Mouse (Mus musculus): ENCODE data around the gene Plekha6.

The Plekha6 gene

DNA sequence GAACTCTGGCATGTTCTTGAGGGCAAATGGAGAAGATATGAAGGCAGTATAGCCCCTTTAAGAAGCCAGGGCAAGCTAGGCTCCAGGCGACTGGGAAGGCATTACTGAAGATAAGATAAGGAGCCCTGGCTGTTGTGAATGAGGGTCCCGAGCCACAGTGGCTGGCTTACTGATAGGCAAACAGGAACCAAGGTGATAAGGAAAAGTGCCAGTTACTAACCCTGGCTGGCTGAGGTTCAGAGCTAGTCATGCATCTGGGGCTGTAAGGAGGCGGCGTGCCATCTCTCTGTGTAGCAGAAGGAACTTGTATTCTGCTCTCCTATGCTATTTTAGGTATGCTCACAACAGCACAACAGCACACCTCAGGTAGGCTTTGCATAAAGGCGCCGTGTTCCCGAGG lies 80.7 kb downstream of the Plekha6 start:
- no peak for DNase-seq (ENCODE audit: low read depth, low spot score)

DNA sequence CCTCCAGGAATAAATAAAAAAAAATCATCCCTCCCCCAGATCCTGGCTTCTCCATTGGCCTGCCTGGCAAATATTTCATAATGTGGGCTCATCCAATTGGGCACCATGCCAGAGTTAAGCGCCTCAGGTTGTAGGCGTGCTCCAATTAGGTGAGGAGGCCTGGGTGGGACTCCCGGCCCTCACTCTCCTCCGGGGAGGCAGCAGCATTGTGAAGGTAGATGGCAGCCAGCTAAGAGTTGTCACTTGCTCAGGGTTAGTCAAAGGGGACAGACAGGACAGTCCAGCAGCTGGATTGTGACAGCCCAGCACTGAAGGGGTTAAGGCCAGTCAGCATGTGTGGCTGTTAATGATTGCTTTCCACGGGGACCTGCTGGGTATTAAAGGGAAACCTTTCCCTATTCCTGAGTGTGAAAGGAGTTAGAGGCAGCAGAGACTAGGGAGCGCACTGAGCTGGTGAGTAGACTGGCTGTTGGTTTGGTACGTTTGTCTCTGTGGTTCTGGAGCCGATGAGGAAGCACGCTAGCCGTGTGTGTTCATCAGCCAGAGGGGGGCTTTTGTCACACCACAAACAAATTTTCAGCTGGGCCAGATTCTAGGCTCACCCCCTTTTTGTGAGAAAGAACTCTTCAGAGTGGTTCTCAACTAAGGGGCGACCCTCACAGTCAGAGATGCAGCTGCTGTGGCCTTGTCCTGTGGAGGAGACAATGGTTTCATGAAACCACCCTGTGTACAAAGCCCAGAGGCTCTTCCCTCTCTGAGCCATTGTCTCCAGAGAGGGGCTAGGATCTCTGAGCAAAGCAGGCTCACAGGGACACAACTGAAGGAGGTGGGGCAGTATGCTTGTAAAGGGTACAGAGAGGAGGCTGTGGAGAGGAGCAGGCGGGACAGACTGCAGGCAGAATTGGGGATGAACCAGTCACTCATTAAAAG lies 81.9 kb downstream of the Plekha6 start:
- peak; percentile 17 for DNase-seq (ENCODE audit: low read depth, low spot score)

DNA sequence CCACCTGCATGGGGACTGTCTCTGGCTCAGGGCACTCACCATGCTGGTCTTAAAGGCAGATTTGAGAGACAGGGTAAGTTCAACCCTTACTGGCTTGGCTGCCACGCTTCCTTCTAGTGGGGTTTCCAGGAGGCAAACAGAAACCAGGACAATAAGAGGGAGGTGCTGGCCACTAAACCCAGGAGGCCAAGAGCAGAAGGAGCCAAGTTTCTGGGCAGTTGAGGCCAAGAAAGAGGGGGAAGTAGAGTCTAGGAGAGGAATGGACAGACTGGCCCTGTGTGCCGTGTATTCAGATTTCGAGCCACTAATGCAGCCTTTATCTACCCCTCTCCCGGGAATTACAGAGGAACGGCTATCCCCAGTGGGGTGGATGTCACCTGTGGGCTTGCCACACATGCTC lies 83.2 kb downstream of the Plekha6 start:
- DNase-seq (ENCODE audit: low read depth, low spot score) = no peak

DNA sequence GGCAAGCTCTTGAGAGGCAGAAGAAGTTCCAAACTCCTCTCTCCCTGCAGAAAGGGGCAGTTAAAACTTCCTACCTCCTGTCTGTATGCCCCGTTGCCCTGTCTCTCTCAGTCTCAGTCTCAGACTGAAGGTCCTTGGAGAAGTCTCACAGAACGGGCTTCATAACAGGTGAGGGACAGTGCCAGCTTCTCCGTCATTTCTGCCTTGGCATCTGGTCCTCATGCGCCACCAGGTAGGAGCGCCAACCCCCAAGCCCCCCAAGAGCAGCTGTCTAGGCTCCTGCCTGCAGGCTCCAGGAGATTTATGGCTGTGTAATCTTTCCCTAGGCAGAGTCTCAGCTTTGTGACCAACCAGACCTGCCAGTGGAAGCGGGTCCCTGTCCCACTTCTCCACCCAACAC lies 86.8 kb downstream of the Plekha6 start:
- DNase-seq (ENCODE audit: low read depth, low spot score) = no peak

DNA sequence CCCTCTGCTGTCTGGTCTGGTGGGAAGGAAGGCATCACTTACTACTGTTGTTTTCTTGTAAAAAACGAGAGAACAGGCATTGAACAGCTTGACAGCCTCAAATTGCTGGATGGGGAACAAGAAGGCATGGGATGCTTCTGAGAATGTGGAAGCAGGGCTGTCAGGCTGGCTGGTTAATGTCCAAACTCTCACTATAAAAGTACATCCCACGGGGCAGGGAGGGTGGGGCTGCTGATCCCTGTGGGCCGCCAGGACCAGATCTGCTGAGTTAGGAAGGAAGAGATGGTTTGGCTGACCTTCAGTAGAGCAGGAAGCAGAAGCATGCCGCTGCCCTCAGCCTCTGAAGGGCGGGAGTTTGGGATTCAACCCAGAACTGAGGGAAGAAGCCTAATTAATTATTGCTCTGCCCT lies 87.6 kb downstream of the Plekha6 start:
- DNase-seq (ENCODE audit: low read depth, low spot score) = no peak

DNA sequence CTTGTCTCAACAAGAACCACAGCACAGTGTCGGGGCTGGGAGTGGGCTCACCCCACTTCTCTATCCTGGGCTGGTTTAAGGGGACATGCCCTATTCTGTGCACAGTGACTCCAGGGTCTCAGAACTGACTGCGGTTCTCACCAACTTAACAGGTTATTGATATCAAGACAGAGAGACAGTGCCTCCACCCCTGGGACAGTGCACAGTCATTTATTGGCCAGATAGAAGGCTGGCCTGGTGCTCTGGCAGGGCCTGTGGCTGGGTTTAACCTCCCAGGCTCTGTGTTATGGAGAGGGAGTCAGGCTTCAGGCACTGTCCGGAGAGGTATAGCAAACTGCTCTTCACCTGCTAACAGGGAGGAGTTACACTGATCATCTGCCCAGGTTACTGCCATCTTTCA lies 88.2 kb downstream of the Plekha6 start:
- no peak for DNase-seq (ENCODE audit: low read depth, low spot score)

DNA sequence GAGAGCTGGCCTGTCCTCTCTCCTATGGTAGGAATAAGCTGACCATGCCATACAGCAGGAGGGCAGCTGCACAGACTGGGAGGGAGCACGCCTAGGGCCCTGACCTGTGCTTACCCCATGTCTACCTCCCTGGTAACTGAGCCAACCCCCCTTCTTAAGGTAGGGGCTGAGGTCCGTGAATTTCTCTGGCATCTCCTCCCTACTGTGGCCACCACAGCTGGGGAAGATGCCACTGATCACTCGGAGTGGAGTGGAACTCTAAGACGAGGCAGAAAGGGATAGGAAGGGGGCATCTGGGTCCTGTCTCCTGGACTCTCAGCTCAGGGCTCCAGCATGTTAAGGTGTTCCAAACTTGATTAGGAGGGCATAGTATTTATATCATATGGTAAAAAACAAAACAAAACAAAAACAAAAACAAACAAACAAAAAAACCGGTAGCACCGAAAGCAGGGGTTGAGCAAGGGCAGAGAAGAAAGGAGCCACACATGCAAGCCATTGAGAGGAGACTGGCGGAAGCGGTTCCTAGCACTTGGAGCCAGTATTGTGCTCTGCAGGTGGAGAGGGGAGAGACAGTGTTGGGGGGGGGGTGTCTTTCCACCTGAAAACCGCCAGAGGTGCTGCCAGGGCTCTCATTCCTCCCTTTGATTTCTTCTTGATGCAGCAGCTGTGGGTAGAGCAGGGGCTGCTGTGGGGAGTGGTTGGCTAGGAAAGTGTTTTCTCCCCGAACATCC lies 89.0 kb downstream of the Plekha6 start:
- DNase-seq (ENCODE audit: low read depth, low spot score) = peak; percentile 16

DNA sequence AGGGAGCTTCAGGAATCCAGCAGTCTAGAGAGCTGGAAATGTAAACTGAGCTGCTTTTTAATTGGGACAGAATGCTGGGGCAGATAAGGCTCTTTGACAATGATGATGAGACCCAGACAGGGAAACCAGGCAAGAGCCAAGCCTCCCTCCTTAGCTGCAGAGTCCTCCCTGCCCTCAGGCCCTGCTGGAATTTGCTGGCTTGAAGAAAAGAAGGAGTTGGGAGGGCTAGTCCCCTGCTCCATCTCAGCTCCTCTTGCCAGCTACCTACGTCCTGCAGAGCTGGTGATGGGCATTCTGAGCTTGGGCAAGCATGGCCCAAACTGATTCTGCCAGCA lies 89.5 kb downstream of the Plekha6 start:
- DNase-seq (ENCODE audit: low read depth, low spot score) = no peak

DNA sequence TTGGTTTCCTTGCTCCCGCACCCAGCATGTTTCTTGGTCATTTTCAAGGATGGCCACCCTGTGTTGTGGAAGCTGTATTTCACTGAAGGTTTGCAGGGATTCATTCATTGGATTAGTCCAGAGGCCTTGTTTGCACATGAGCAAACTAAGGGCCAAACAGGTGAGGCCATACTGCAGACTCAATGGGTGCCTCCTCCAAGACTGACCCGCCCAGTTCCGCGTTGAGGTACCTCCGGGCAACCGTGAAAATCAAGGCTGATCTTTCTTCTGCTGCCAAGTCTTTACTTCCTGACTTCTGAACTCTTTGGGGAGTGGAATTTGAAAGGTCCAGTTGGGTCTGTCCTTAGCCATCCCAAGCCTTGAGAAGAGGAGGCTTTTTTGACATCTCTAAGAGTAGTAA lies 90.2 kb downstream of the Plekha6 start:
- DNase-seq (ENCODE audit: low read depth, low spot score) = no peak

DNA sequence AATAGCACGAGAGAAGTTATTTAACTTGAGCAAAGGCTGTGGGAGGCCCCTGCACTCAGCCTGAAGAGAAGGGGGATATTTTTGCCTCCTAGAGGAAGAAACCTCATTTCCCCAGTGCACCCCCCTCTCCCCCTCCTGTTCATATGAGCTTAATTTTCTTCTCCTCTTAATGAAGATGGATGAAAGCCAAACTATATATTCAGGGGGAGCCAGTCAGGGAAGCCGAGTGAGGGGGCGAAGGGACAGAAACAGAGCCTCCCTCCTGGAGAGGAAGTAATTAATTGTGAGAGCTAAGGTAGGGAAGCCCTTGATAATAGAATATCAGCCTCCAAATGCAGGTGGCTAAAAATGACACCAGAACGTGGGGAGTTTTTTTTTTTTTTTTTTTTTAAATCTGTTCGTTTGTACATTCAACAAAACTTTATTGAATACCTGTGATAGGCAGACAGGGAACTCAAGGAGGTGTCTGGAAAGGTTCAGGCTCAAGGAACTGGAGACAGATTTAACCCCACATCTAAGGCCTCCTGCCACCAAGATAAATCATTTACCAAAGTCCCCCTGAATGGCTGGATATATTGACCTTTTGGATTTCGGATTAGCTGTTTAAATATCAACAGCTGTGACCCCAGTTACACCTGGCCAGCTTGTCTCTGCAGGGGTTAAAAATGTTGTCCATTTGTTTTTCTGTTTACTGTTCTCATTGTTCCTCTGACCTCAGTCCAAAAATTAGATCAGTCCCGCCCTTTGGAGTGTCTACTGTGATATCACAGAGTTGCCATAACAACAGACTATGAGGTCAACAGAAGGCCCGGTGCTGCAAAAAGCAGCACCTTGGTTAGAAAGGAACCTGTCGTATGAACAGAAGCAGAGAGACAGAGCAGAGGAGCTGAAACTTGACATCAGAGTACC lies 91.1 kb downstream of the Plekha6 start:
- DNase-seq (ENCODE audit: low read depth, low spot score) = peak; percentile 14

DNA sequence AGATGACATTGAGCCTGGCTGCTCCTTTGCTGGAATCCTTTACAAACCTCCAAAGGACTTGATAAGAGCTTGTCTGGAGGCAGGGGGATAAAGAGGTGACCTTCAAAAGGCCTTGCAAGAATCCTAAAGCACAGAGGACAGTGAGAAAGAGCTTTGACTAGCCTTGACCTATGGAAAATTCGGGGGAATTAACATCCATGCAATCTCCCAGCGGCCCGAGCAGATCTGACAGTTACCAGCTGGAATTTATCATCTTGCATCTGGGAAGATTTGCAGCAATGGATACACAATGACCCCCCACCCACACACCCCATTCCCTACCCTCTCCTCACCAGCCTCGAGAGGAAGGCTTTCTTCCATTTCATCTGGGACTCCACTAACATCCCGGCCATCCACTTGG lies 91.8 kb downstream of the Plekha6 start:
- no peak for DNase-seq (ENCODE audit: low read depth, low spot score)

DNA sequence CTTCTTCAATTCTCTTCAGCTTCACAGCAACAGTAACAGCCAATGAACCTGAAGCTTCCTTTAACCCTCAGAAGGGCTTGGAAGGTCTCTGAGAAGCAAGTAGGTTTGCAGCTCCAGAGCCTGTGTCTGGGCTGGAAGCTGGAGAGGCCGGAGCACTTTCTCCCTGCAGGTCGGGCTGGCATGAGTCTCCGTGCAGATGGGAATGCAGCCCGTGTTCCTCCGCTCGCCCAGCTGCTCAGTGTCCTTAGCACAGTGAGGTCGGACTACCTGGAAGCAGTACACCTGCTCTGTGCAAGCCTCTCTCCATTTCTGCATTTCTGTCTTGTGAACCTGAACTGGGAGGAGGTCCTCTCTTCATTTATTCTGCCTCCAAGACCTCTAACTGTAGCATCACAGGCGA lies 92.3 kb downstream of the Plekha6 start:
- no peak for DNase-seq (ENCODE audit: low read depth, low spot score)

DNA sequence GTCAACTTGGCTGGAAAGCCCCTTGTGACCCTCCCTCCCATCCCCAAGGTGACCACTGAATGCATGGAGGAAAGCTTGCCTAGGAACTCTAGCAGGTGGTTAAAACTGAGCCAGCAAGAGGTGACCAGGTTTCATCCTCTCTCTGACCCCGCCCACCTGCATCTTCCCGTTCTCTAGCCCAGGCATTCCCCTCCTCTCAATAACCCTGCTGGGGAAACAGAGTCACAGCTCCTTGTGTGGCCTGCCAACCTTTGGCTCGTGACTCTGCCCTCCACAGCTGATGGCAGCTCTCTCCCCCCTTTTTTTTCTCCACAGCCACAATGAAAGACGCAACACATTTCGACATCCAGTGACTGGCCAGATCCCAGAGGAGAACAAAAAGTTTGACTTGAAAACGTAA lies 94.7 kb downstream of the Plekha6 start:
- DNase-seq (ENCODE audit: low read depth, low spot score) = no peak

DNA sequence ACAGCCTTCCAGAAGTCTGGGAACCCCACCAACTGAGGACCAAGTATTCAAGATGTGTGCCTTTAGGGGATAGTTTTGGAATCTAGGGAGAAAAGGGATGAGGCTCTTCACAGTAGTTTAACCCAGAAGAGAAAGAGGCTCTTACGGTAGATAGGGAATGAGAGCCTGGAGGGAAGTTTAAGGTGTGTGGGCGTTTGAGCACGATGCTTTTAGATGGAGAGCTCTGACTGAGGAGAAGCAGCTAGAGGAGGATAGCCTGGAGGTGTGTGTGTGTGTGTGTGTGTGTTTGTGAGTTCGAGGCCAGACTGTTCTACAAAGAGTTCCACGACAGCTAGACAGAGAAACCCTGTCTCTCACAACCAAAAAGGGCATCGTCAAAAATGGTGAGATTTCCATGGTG lies 98.6 kb downstream of the Plekha6 start:
- DNase-seq (ENCODE audit: low read depth, low spot score) = no peak

DNA sequence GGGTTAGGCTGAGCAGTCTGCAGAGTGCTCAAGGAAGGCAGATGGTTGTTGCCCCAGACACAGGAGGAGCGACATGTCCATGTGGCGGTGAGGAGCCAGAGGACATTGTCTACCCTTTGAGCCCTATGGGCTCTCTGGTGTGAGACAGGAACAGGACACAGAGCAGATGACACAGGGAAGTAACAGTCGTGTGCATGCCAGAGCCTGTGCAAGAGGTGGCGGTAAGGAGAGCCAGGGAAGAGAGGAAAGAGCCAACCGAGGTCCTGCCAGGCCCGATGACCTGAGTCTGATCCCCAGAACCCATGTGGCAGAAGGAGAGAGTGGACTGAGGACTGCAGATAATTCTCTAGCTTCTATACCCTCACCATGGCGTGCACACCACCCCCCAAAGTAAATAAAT lies 99.1 kb downstream of the Plekha6 start:
- no peak for DNase-seq (ENCODE audit: low read depth, low spot score)

DNA sequence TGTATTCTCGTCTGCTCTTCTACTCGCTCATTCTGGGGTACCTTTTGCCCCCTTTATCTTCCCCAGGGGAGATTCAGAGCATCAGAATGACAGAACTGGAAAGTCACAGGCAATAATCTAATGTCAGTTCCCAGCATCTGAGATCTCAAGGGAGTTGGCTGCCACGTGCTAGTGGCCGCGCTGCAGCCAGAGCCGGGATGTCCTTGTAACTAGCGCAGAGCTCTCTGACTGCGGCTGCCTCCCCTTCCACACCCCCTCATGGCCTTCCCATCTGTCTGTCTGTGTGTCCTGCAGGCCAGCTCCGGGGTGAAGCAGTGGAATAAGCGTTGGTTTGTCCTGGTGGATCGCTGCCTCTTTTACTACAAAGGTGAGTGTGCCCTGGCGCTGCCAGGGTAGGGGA lies 100.4 kb downstream of the Plekha6 start:
- no peak for DNase-seq (ENCODE audit: low read depth, low spot score)

DNA sequence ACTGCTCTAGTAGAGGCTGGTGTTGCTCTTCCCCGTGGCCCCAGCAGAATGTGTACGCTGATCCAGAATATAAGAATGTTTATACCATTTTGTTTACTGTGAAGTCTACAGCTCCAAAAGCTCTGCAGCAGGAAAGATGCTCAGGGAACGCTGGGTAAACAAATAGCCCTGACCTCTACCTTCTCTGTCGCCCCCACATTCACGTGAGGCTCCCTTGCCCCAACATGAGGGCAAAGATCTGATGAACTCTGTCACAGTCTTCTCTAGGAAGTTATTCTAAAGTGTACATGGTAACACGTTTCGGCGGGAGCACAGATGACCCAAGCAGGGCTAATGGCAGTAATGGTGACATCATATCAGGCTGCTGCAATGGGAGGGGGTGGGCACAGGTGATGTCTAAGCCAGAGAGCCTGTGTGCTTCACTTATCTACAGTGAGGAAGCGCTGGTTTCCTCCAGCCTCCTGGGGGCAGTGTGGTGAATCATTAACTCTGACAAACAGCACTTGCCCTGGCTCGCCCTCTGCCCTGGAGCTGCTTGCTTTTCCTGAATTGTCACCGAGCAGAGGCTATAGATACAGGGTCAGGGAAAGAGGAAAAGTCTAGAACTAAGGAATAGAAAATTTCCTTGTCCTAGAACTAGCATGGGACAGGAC lies 101.2 kb downstream of the Plekha6 start:
- no peak for DNase-seq (ENCODE audit: low read depth, low spot score)

DNA sequence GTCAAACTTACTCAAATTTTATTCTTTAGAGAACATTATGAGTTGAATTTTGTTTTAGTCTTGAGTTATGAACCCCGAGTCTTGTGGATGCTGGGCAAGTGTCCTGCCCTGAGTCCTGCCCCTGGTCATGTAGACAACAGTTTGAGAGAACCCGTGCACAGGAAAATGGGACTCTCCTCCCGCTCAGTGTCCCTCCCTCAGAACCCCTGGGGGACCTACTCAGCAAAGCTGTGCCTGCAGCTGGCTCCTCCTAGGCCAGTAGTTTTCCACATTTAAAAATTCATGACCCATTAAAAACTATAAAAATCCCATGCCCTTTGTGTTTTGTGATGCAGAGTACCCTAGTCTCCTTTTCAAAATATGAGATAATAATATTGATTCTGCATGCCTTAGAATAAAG lies 103.1 kb downstream of the Plekha6 start:
- DNase-seq (ENCODE audit: low read depth, low spot score) = no peak

DNA sequence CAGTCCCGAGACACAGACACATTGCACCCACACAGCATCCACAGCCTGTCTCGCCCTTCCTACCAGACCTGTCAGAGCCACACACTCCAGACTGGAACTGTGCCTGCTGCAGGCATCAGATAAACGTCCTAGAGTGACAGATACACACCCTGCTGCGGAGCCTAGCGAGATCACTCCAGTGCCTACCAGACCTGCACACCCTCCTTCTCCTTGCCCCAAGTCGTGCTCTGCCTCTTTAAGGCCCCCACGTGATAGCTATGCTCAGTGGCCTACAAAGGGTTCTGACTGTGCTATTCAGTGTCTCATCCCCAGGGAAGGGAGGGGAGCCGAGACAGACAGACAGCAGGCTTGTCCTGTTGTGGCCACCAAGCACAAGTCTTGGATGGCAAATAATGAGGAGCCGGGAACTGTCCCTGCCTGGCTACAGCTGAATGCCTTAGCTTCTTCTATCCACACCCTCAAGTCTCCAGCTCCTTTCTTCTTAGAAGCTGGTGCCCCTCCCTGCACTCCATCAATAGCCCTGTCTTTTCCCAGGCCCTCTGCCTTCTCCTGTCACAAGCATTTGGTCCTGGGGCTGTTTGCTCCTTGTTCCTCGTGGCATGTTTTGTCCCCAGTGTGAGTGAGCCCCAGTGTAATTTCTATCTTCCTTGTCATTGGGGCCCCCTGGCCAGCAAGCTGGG lies 103.9 kb downstream of the Plekha6 start:
- DNase-seq (ENCODE audit: low read depth, low spot score) = no peak

DNA sequence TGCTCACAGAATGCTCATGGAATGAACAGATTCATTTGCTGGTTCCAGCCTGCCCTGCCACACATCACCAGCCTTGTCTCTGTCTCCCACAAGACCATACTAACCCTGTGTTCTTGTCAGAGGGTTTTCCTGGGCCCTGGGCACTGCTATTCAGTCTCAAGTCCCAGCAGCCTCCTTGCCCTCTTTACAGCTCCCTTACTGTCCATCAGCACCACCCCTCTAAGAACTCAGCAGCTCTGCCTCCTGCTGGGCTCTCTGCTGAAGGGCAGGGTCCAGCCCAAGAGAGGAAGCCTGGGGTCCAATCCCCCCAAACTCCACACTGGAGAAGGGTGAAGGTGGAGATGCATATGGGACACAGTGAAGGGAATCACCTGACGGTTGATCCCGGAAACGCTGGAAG lies 104.5 kb downstream of the Plekha6 start:
- DNase-seq (ENCODE audit: low read depth, low spot score) = no peak

DNA sequence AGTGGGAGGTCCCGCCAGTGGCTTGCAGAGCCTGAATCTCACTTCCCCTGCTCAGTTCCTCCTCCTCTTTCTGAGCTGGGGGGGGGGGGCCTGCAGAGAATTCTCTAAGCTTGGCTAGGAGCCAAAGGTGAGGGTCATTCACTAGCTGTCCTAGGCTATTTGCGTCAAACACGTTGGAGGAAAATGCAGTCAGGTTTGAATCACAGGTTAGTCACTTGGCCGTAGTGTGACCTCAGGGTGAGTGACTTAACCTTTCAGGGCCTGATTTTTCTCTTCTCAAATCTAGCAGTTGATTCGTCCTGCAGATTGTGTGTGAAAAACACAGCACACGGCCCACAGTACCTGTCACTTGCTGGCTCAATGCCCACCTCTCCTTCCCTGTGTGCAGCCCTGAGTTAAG lies 106.3 kb downstream of the Plekha6 start:
- DNase-seq (ENCODE audit: low read depth, low spot score) = no peak
